In genomic region chr14:99295606-99296341, GRCm38 (mm10) we compare ENCODE assay signal across 23 mouse cellular contexts. TPM values are rescaled to one million over a fixed set of nuclear protein-coding genes. Genes with fewer than 3 reads are reported as not detected.
A peak's percentile ranks its signal among the peaks of the same experiment; 100 is the strongest.
DNase-seq lines count a peak whose midpoint lies in the region; ATAC-seq lines count a peak whose summit lies in the region.
"Had no signal": no experiment of that assay in that cellular context is flagged by ENCODE, and none has a peak within 500 bp of the region (broad histone marks: within the 10 kb centered on the region; RNA-seq: fewer than 3 reads in every experiment).

No protein-coding gene starts in this region.

- DNase-seq in adrenal gland, postnatal 25 days, result peak; percentile 5
- DNase-seq in adrenal gland, postnatal 4 days (ENCODE audit: low spot score in 2 of 2), result no peak
- DNase-seq in lung, postnatal 14 days, result peak; percentile 11
- no peak for DNase-seq in lung, postnatal 25 days (ENCODE audit: low spot score)
- DNase-seq in thymus, postnatal 25 days, result no peak
- no peak for DNase-seq in c-Kit-positive CD71-positive TER-119-positive erythroid progenitor cells, embryonic 14.5 days (ENCODE audit: low spot score)
- DNase-seq in embryo, embryonic 11 days, result no peak
- DNase-seq: B cell, adult 2 months; cerebellum, adult 18-20 months; gastrocnemius, postnatal 10 days; kidney, adult 2 months; layer of hippocampus, postnatal 36 days; liver, embryonic 13.5 days; lung, postnatal 36 days; spleen, adult 18-20 months; thymus, adult 18-20 months had no signal

- H3K27me3 ChIP-seq in intestine, embryonic 15.5 days (replicated peaks), result no peaks in the 10 kb centered on the region

- no peaks in the 10 kb centered on the region for H3K9me3 ChIP-seq in intestine, embryonic 15.5 days
- H3K9me3 ChIP-seq: embryonic facial prominence, embryonic 12.5 days; heart, embryonic 10.5 days; hindbrain, embryonic 15.5 days; limb, embryonic 10.5 days; liver, embryonic 13.5 days had no signal

- no peak overlapping the region for H3K9ac ChIP-seq in intestine, embryonic 15.5 days
- H3K9ac ChIP-seq: embryonic facial prominence, embryonic 12.5 days; hindbrain, embryonic 15.5 days; liver, embryonic 13.5 days had no signal

- no peak for ATAC-seq in intestine, embryonic 15.5 days

- H3K27ac ChIP-seq in intestine, embryonic 15.5 days, result no peak overlapping the region
- H3K27ac ChIP-seq: embryonic facial prominence, embryonic 12.5 days; heart, embryonic 10.5 days; hindbrain, embryonic 15.5 days; limb, embryonic 10.5 days; liver, embryonic 13.5 days had no signal

- H3K4me2 ChIP-seq in intestine, embryonic 15.5 days (replicated peaks), result peak overlapping the region; percentile 22
- H3K4me2 ChIP-seq: embryonic facial prominence, embryonic 12.5 days; hindbrain, embryonic 15.5 days; liver, embryonic 13.5 days; midbrain, embryonic 11.5 days had no signal

- WGBS in intestine, embryonic 15.5 days, result 38% methylated on average over 15 of the region's 15 CpGs

- no peaks in the 10 kb centered on the region for H3K4me1 ChIP-seq in intestine, embryonic 15.5 days (replicated peaks)

- H3K4me3 ChIP-seq in intestine, embryonic 15.5 days (replicated peaks), result no peak overlapping the region
- H3K4me3 ChIP-seq: embryonic facial prominence, embryonic 12.5 days; heart, embryonic 10.5 days; hindbrain, embryonic 15.5 days; limb, embryonic 10.5 days; liver, embryonic 13.5 days had no signal

- H3K36me3 ChIP-seq in intestine, embryonic 15.5 days, result no peaks in the 10 kb centered on the region
- H3K36me3 ChIP-seq: embryonic facial prominence, embryonic 12.5 days; G1E; heart, embryonic 10.5 days; hindbrain, embryonic 15.5 days; limb, embryonic 10.5 days; liver, embryonic 13.5 days had no signal

RNA-seq across cellular contexts. Expression of gene Klf5, which starts 2.7 kb away (rescaled TPM):
- total RNA-seq in adrenal gland, postnatal 25 days (2021), result 5.7 and 6.9 TPM in 2 replicates
- 10 to 100 TPM; 15.2 to 15.7 TPM for total RNA-seq in adrenal gland, postnatal 4 days (2021)
- polyA plus RNA-seq in intestine, embryonic 15.5 days (2015; fragmentation: Nextera tagmentation; extraction: Ambion mirVana), result 95.8 and 112 TPM in 2 replicates
- polyA plus RNA-seq: G1E had no signal

Comparison
In these comparisons a context has a peak if more than half of its experiments do, and no peak if none do; other contexts are left out.
1. DNase-seq: peak in adrenal gland, postnatal 25 days (single experiment) and lung, postnatal 14 days (single experiment); none in adrenal gland, postnatal 4 days (0 of 2), lung, postnatal 25 days (single experiment), thymus, postnatal 25 days (single experiment), c-Kit-positive CD71-positive TER-119-positive erythroid progenitor cells, embryonic 14.5 days (single experiment) and embryo, embryonic 11 days (single experiment).